Mouse (Mus musculus) common myeloid progenitor, adult 5-6 weeks (primary cell): Measurements from ENCODE around the gene Gm42906. TPM values are rescaled to one million over a fixed set of nuclear protein-coding genes. Genes with fewer than 3 reads are reported as not detected.
A peak's percentile ranks its signal among the peaks of the same experiment; 100 is the strongest.

Source experiments
- ATAC-seq: replicated peaks from 2 replicates; pipeline ENCODE4 v1.8.0; 2016; ENCODE audit warnings: low read depth, mild to moderate bottlenecking, moderate TSS enrichment, inconsistent platforms; ENCODE audit not compliant: poor library complexity, severe bottlenecking
- total RNA-seq: library from RNA; stranded (forward); fragments of 200-1000, 187-1606 nt; gene quantifications from 2 replicates; pipeline ENCODE4 v1.2.3, GENCODE M21; 2017

Gene Gm42906
- total RNA-seq = not detected in 2 replicates

GRCm38 (mm10) chr5:151428113-151428756, at the start of gene Gm42906:
Gm42906 (minus strand) TSS chr5:151428163.
- ATAC-seq = no peak

- 0 out of 2 replicates have a peak, but pooled peaks have one; percentile 69 for ATAC-seq
These were observed 17.7 kb upstream of the Gm42906 start for GRCm38 (mm10) chr5:151445695-151446094.

DNA sequence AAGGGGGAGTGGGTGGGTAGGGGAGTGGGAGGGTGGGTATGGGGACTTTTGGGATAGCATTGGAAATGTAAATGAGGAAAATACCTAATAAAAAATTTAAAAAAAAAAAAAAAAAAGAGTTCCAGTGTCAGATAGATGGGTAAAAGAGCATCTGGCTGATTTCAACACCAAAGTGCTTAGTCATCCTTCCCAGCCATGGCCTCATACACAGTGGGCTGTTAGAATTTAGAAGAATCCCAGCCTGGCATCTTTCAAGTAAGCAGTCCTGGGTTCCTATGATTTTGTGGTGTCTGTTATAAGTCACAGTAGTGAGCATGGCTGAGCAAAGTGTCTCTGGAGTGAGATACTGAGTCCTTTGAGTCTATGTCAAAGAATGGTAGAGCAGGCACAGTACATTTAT, 7.1 kb upstream of the Gm42906 start:
- no peak for ATAC-seq

GRCm38 (mm10) chr5:151426466-151426865, 1.5 kb downstream of the Gm42906 start:
- no peak for ATAC-seq

- ATAC-seq = no peak
These were observed 5.3 kb downstream of the Gm42906 start for GRCm38 (mm10) chr5:151422692-151423091.

GRCm38 (mm10) chr5:151421859-151422258, 6.1 kb downstream of the Gm42906 start:
- no peak for ATAC-seq

GRCm38 (mm10) chr5:151418551-151418950, 9.4 kb downstream of the Gm42906 start:
- ATAC-seq = no peak

GRCm38 (mm10) chr5:151417421-151418038, 10.4 kb downstream of the Gm42906 start:
- ATAC-seq = no peak

DNA sequence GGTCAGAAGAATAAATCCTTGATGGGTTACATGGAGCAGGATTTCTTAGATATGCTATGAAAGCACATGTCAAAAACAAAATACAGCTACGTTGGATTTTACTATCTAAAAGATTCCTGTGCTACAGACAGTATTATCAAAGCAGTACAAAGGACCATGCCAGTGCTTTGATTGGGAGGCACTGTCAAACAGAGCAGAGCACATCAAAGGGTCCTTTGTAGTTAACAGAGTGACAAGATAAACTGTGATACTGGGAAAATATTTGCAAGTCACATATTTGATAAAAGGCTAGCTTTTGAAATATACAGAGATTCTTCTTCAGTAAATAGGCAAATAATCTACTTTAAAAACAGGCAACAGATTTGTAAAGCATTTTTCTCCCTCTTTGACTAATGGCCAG, 11.0 kb downstream of the Gm42906 start:
- ATAC-seq = no peak

GRCm38 (mm10) chr5:151413617-151414016, 14.3 kb downstream of the Gm42906 start:
- 0 out of 2 replicates have a peak, but pooled peaks have one; percentile 25 for ATAC-seq

DNA sequence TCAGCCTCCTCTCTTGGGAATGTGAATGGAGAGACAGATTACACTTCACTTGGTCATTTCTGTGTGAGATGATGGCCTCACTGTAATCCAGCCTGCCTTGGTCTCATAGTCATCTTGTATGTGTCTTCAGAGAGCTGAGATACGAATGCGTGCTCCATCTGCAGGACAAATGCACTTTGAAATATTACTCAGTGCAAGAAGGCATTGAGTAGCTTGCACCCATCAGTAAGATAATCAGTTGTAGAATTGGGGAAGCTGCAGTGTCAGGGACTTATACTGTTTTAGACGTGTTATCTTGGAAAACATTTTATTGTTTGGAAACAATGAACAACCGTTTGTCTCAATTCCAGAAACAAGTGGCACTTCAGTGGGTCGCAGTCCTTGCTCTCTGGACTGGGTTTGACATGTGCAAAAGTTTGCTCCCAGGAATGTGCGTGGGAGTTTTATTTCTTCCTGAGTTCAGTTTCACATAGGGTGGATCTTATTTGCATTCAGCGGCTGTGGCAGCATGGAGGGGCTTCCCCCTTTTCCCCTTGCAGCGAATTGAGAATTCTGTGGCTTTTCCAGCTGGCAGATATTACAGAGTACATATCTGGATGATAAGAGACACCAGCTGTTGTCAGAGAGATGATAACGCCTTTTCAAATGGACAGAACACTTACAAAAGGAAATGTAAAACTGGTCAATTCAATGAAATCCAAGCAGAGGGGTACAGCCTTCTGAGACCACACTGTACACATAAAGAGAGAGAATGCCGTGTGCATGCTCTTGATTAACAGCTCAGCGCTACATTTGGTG, 15.1 kb downstream of the Gm42906 start:
- ATAC-seq = peak; percentile 39; the same call in 1 of the 2 replicates

GRCm38 (mm10) chr5:151410006-151410405, 18.0 kb downstream of the Gm42906 start:
- no peak for ATAC-seq

- ATAC-seq = no peak
These were observed 18.7 kb downstream of the Gm42906 start for GRCm38 (mm10) chr5:151409282-151409681.

DNA sequence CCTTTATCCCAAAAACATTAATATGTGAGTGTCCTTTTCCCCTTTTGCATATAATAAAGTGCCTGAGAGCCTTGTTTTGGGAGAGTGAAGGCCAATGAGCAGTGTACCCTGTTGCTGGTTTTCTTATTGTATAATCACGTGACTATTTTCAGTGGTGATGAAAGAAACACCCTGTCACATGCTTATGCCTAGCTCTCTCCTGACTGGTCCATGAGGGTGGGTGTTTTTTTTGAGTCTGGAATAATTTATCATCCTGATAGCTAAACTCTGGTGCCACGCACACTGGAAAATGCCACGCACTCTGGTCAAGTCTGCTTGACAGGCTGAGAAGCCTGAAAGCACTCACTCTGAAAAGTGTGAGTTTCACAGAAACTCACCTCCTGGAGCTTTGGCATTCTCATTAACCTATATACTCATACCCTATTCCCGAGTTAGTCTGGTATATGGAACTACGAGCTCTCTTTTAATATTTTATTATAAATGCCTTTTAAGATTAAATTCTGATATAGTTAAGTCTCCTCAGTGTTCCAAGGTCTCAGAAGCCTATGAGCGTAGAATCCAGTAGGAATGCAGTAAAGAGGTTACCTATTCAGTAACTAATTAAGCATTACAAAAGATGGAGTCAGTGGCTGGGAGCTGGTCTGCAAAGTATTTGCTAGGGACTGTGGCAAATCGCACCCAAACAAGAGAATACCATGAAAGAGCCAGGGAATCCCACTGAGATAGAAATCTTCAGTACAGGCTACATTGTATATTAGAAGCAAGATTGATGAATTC, 19.7 kb downstream of the Gm42906 start:
- ATAC-seq = no peak

DNA sequence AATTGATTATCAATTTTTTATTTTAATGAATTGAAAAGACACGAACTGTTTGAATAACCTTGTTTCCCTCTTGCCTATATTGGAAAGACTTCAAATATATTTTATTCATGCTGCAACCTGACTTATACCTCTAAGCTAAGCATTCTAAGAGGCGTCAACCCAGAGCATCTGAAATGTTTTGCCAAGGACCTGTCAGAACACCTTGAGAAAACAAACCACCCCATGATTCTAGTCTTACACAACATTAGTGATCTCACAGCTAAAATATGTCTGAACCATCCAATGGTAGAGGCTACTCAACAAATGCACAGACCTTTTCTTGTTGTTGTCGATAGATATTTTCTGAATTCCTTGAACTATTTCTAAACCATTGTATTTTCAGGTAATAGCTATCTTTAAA, 20.5 kb downstream of the Gm42906 start:
- no peak for ATAC-seq

DNA sequence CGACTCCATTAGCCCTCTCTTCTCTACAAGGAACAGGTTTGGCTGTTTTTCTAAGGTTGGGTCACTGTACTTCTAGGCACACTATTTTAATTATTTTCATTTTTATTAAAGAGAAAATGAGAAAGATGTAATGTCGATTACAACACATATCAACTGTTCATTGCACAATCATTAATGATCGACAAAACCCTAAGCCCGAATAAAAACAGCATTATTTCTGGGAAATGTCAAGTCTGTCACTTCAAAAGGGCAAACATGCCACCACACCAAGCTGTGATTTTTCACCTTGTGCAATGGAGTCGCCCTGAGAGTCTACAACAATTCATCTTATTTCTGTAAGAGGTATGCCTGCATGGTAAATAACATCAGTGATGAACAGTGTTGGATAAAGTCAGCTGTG, 21.7 kb downstream of the Gm42906 start:
- ATAC-seq = no peak

- no peak for ATAC-seq
These were observed 22.6 kb downstream of the Gm42906 start for GRCm38 (mm10) chr5:151405314-151405903.

- no peak for ATAC-seq
These were observed 24.4 kb downstream of the Gm42906 start for GRCm38 (mm10) chr5:151403586-151403985.

GRCm38 (mm10) chr5:151400557-151400944, 27.4 kb downstream of the Gm42906 start:
- peak; percentile 68; the same call in 1 of the 2 replicates for ATAC-seq
